Mouse (Mus musculus) liver, embryonic 16.5 days (tissue): Measurements from ENCODE around the gene Nosip. TPM values are rescaled to one million over a fixed set of nuclear protein-coding genes. Genes with fewer than 3 reads are reported as not detected.
"Not testable (repeated sequence)": the region's sequence is repeated elsewhere in the genome, so short reads cannot be mapped to it uniquely, and the experiment has no call there.

ENCODE experiments used
- ATAC-seq: fragments of 200-750 bp; cut with Nextera tagmentation; 2 replicates; pipeline ENCODE4 v1.8.0; 2017; ENCODE audit warnings: low read depth, mild to moderate bottlenecking, moderate number of reproducible peaks, moderate library complexity
- H3K27ac ChIP-seq: fragments of 300-500 bp; sonication (generic); 2 replicates; pipeline ENCODE4 v1.5.1; 2014; ENCODE audit warnings: mild to moderate bottlenecking, low read length
- H3K27me3 ChIP-seq: fragments of 300-500 bp; sonication (generic); 2 replicates; pipeline ENCODE4 v1.6.1; 2014; ENCODE audit warnings: low read depth, low read length, mixed read lengths; ENCODE audit not compliant: control insufficient read depth, insufficient read depth
- H3K36me3 ChIP-seq: fragments of 300-500 bp; sonication (generic); 2 replicates; pipeline ENCODE4 v1.6.1; 2014; ENCODE audit warnings: mild to moderate bottlenecking; ENCODE audit not compliant: control insufficient read depth, insufficient read depth
- H3K4me1 ChIP-seq: fragments of 300-500 bp; sonication (generic); 2 replicates; pipeline ENCODE4 v1.6.1; 2014; ENCODE audit warnings: low read depth, low read length, mixed read lengths; ENCODE audit not compliant: control insufficient read depth
- H3K4me2 ChIP-seq: fragments of 300-500 bp; sonication (generic); 2 replicates; pipeline ENCODE4 v1.6.1; 2014; ENCODE audit warnings: low read depth, low read length, mixed read lengths
- H3K4me3 ChIP-seq: fragments of 300-500 bp; sonication (generic); 2 replicates; pipeline ENCODE4 v1.5.1; 2014; ENCODE audit warnings: low read depth, mild to moderate bottlenecking, low read length
- H3K9ac ChIP-seq: fragments of 300-500 bp; sonication (generic); 2 replicates; pipeline ENCODE4 v1.6.1; 2014; ENCODE audit warnings: low read depth, low read length
- H3K9me3 ChIP-seq: fragments of 300-500 bp; sonication (generic); replicated peaks from 2 replicates; pipeline ENCODE4 v1.6.1; 2016; ENCODE audit warnings: low read length; ENCODE audit not compliant: control insufficient read depth
- whole genome bisulfite sequencing: fragments of 180-500 bp; shearing (Covaris S2); extraction: QIAGEN DNeasy Blood & Tissue Kit; methylation state at CpG from one replicate; pipeline ENCODE4 v1.1.7; 2014; ENCODE audit not compliant: insufficient replicate concordance; 5-methylcytosine and 5-hydroxymethylcytosine counted together
- polyA plus RNA-seq: library from polyadenylated mRNA; unstranded; fragments of >200 nt; fragmentation: Nextera tagmentation; extraction: Ambion mirVana; gene quantifications from 2 replicates; pipeline ENCODE4 v1.2.1, GENCODE M21; 2015

Nosip gene
- polyA plus RNA-seq, 1 experiment from 2014 or later = 23.8 TPM

- Histone ChIP-seq H3K4me2 (no peak overlapping the region), H3K27ac (no peak overlapping the region), H3K36me3 (no peaks in the 10 kb centered on the region), H3K4me3 (no peak overlapping the region), H3K4me1 (peaks cover 29% of the 10 kb centered on the region), H3K9ac (no peak overlapping the region), H3K9me3 (no peaks in the 10 kb centered on the region), H3K27me3 (no peaks in the 10 kb centered on the region)
- WGBS = 52% methylated on average over 13 of the region's 13 CpGs
- no peak for ATAC-seq
Observed at GRCm38 (mm10) chr7:45090251-45090977, 28.2 kb downstream of the Nosip start.

DNA sequence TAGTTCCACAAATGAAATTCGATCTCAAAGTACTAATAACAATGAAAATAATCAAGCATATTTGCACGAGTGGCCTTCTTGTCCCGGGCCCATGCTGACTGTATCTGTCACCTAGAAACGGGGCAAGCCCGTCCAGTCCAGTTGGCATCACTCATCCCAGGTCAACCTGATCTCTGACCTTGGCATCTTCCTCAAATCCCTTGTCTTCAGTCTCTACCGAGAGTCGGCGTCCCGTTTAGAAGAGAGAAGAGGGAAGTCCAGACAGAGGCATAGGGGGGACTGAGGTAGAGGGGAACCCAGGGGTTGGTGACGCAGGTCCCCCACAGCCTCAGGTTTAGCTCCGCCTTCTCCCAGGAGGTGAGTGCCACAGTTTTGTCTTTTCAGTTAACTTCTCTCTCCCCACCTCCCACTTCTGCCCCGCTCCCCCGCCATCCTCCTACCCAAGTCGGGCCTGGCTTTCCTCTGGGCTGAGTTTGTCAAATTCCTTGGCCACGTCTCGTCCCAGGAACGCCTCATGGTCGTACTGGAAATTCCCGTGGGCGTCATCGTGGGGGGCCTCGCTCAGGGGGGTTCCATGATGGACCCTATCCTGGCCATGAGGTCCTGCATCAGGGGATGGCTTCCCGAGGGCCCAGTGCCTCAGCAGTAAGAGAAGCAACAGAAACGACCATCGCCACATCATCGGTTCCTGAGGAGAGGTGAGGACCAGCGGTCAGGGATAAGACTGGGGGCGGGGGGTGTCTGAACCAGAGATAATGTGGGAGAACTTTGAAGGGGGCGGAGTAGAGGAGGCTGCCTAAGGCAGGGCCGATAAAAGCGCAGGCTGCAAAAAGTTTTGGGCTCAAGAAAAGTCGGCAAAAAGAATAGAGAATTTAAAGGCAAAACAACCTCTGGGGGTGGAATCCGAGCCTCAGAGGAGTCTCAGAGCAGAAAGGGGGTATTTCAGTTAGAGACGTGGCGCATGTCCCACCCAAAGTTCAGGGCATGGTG, 29.1 kb downstream of the Nosip start:
- peak overlapping the region; percentile 31; the same call in 1 of the 2 replicates for H3K9ac ChIP-seq
- peak; percentile 59 for ATAC-seq
- H3K27me3 ChIP-seq = no peaks in the 10 kb centered on the region
- H3K36me3 ChIP-seq = no peaks in the 10 kb centered on the region
- 19% methylated on average over 35 of the region's 35 CpGs for WGBS
- peak overlapping the region; percentile 49 for H3K4me3 ChIP-seq
- no peak overlapping the region for H3K27ac ChIP-seq
- peaks cover 29% of the 10 kb centered on the region for H3K4me1 ChIP-seq
- peak overlapping the region; percentile 66 for H3K4me2 ChIP-seq
- H3K9me3 ChIP-seq = no peaks in the 10 kb centered on the region

GRCm38 (mm10) chr7:45092048-45092447, 29.8 kb downstream of the Nosip start, which contains the start of gene Rcn3:
TSS of gene Rcn3 (minus strand) at chr7:45092221.
- 2% methylated on average over 16 of the region's 16 CpGs for WGBS
- H3K9ac ChIP-seq = peak within 1 kb of the TSS; percentile 31; the same call in 1 of the 2 replicates
- H3K4me3 ChIP-seq = peak within 1 kb of the TSS; percentile 49
- H3K27me3 ChIP-seq = no peaks in the 10 kb centered on the region
- H3K36me3 ChIP-seq = no peaks in the 10 kb centered on the region
- H3K27ac ChIP-seq = no peak within 1 kb of the TSS
- H3K4me1 ChIP-seq = peaks cover 29% of the 10 kb centered on the region
- peak; percentile 83 for ATAC-seq
- H3K4me2 ChIP-seq = peak within 1 kb of the TSS; percentile 66
- H3K9me3 ChIP-seq = no peaks in the 10 kb centered on the region

GRCm38 (mm10) chr7:45092828-45093515, 30.7 kb downstream of the Nosip start:
- Histone ChIP-seq H3K27ac (no peak overlapping the region), H3K9me3 (no peaks in the 10 kb centered on the region), H3K9ac (no peak overlapping the region), H3K4me2 (no peak overlapping the region), H3K36me3 (no peaks in the 10 kb centered on the region), H3K4me1 (peaks cover 29% of the 10 kb centered on the region), H3K27me3 (no peaks in the 10 kb centered on the region), H3K4me3 (no peak overlapping the region)
- 48% methylated on average over 12 of the region's 12 CpGs for WGBS
- no peak for ATAC-seq

DNA sequence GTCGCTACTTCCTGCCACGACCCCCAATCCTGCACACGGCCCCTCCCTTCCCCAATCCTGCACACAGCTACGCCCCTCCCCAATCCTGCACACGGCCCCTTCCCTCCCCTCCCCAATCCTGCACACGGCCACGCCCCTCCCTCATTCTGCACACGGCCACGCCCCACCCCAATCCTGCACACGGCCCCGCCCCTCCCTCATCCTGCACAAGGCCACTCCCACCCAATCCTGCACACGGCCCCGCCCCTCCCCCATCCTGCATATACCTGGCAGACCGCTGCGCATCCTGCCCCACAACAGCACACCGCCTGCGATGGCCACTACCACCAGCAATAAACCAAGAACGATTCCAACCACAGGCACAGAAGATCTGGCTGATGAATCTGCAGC, 31.3 kb downstream of the Nosip start:
- H3K4me3 ChIP-seq = no peak overlapping the region
- H3K4me2 ChIP-seq = no peak overlapping the region
- peaks cover 29% of the 10 kb centered on the region for H3K4me1 ChIP-seq
- 24% methylated on average over 18 of the region's 18 CpGs for WGBS
- H3K9me3 ChIP-seq = no peaks in the 10 kb centered on the region
- ATAC-seq = no peak
- H3K36me3 ChIP-seq = no peaks in the 10 kb centered on the region
- H3K27me3 ChIP-seq = no peaks in the 10 kb centered on the region
- H3K27ac ChIP-seq = no peak overlapping the region
- no peak overlapping the region for H3K9ac ChIP-seq

GRCm38 (mm10) chr7:45094121-45094520, 31.9 kb downstream of the Nosip start:
- H3K9ac ChIP-seq = no peak overlapping the region
- 51% methylated on average over 7 of the region's 7 CpGs for WGBS
- no peaks in the 10 kb centered on the region for H3K9me3 ChIP-seq
- ATAC-seq = no peak
- no peak overlapping the region for H3K4me2 ChIP-seq
- H3K36me3 ChIP-seq = no peaks in the 10 kb centered on the region
- H3K27ac ChIP-seq = no peak overlapping the region
- no peaks in the 10 kb centered on the region for H3K27me3 ChIP-seq
- no peak overlapping the region for H3K4me3 ChIP-seq
- peaks cover 29% of the 10 kb centered on the region for H3K4me1 ChIP-seq

DNA sequence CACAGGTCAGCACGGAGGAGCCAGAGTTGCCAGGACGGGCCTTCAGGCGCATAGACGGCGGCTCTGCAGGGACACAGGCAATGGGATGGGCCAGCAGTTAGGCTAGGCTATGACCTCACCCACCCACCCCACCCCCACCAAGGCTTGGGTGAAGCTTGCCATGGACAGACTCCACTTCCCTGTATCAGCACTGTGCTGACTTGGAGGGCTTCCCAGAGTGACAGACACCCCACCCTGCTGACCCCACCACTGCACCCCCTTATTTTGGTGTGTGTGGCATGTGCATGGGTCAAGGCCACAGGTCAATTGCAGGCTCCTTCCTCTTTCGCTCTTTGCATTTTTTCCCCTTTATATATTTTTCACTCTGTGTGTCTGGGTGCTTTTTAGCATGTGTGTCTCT, 33.1 kb downstream of the Nosip start:
- no peak overlapping the region for H3K27ac ChIP-seq
- H3K4me2 ChIP-seq = no peak overlapping the region
- no peaks in the 10 kb centered on the region for H3K36me3 ChIP-seq
- 54% methylated on average over 6 of the region's 6 CpGs for WGBS
- H3K9ac ChIP-seq = no peak overlapping the region
- H3K27me3 ChIP-seq = no peaks in the 10 kb centered on the region
- H3K4me1 ChIP-seq = peaks cover 27% of the 10 kb centered on the region
- no peak overlapping the region for H3K4me3 ChIP-seq
- no peaks in the 10 kb centered on the region for H3K9me3 ChIP-seq
- no peak for ATAC-seq

DNA sequence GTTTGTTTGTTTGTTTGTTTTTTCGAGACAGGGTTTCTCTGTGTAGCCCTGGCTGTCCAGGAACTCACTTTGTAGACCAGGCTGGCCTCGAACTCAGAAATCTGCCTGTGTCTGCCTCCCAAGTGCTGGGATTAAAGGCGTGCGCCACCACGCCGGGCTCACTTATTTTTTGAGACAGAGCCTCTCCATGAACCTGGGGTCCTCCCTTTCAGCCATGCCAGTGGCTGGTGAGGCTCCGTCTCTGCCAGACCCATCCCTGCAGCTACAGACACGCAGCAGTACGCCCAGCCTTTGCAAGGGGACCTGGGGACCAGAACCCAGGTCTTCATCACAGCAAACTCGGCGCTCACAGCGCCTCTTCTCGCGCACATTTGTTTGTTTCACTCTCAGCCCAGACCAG, 33.7 kb downstream of the Nosip start:
- WGBS = 76% methylated on average over 14 of the region's 14 CpGs
- not testable (repeated sequence) for H3K27me3 ChIP-seq, H3K4me2 ChIP-seq, H3K9me3 ChIP-seq, H3K36me3 ChIP-seq, ATAC-seq, H3K27ac ChIP-seq, H3K4me3 ChIP-seq, H3K9ac ChIP-seq
- H3K4me1 ChIP-seq = peaks cover 21% of the 10 kb centered on the region
